In genomic region chr10:93326741-93327100, GRCm38 (mm10) we compare ENCODE assay signal across 11 mouse cellular contexts. TPM values are rescaled to one million over a fixed set of nuclear protein-coding genes. Genes with fewer than 3 reads are reported as not detected.
DNase-seq lines count a peak whose midpoint lies in the region; ATAC-seq and TF ChIP-seq lines count a peak whose summit lies in the region.
"Had no signal": no experiment of that assay in that cellular context is flagged by ENCODE, and none has a peak within 500 bp of the region (broad histone marks: within the 10 kb centered on the region; RNA-seq: fewer than 3 reads in every experiment).

No protein-coding gene starts in this region.

- H3K27me3 ChIP-seq in forebrain, embryonic 10.5 days (ENCODE audit: poor library complexity, severe bottlenecking), result no peaks in the 10 kb centered on the region
- H3K27me3 ChIP-seq in forebrain, embryonic 14.5 days (replicated peaks; ENCODE audit: control insufficient read depth, insufficient read depth, low read length), result no peaks in the 10 kb centered on the region
- H3K27me3 ChIP-seq in kidney, adult 2 months (replicated peaks; ENCODE audit: control insufficient read depth, insufficient read depth, low read length), result no peaks in the 10 kb centered on the region
- no peaks in the 10 kb centered on the region for H3K27me3 ChIP-seq in E14TG2a.4 (ENCODE audit: insufficient read depth, low read length)
- H3K27me3 ChIP-seq in liver, embryonic 13.5 days, result no peaks in the 10 kb centered on the region
- no peaks in the 10 kb centered on the region for H3K27me3 ChIP-seq in midbrain, postnatal 0 days (ENCODE audit: insufficient read depth, low read length)

- TF ChIP-seq POLR2A in kidney, adult 2 months (IDR thresholded peaks at IDR 0.05; ENCODE audit: low read depth, low read length), result no peak

- no peaks in the 10 kb centered on the region for H3K36me3 ChIP-seq in forebrain, embryonic 10.5 days (replicated peaks)
- H3K36me3 ChIP-seq in forebrain, embryonic 14.5 days (ENCODE audit: control insufficient read depth, insufficient read depth, low read length), result no peaks in the 10 kb centered on the region
- no peaks in the 10 kb centered on the region for H3K36me3 ChIP-seq in kidney, adult 2 months (ENCODE audit: control insufficient read depth, insufficient read depth, low read length)
- H3K36me3 ChIP-seq in E14TG2a.4 (ENCODE audit: insufficient read depth, low read length), result no peaks in the 10 kb centered on the region
- no peaks in the 10 kb centered on the region for H3K36me3 ChIP-seq in liver, embryonic 13.5 days
- H3K36me3 ChIP-seq in midbrain, postnatal 0 days (ENCODE audit: insufficient read depth, low read length), result no peaks in the 10 kb centered on the region

- DNase-seq in forebrain, embryonic 10.5 days (ENCODE audit: extremely low spot score, low spot score), result no peak
- no peak for DNase-seq in forebrain, embryonic 14.5 days (ENCODE audit: low spot score)
- no peak for DNase-seq in kidney, adult 2 months
- no peak for DNase-seq in kidney, postnatal 4 days
- DNase-seq in liver, embryonic 13.5 days, result no peak
- no peak for DNase-seq in adipocyte (ENCODE audit: low spot score)
- DNase-seq in midbrain, postnatal 0 days (ENCODE audit: low spot score), result no peak
- DNase-seq: kidney, postnatal 36 days; spleen, adult 18-20 months had no signal

- no peak for TF ChIP-seq CTCF in kidney, adult 2 months (conservative IDR thresholded peaks at IDR 0.05; ENCODE audit: insufficient read depth, insufficient read length, low read depth, low read length)
- no peak for TF ChIP-seq CTCF in E14TG2a.4 (conservative IDR thresholded peaks at IDR 0.05; ENCODE audit: low read length)
- TF ChIP-seq CTCF in midbrain, postnatal 0 days (IDR thresholded peaks at IDR 0.05), result no peak

- WGBS in forebrain, embryonic 10.5 days, result 90% methylated on average over 8 of the region's 8 CpGs
- WGBS in forebrain, embryonic 14.5 days, result 86% methylated on average over 8 of the region's 8 CpGs
- WGBS in kidney, adult 2 months, result 84% methylated on average over 8 of the region's 8 CpGs
- WGBS in liver, embryonic 13.5 days (ENCODE audit: insufficient replicate concordance), result 70% methylated on average over 8 of the region's 8 CpGs
- 93% methylated on average over 8 of the region's 8 CpGs for WGBS in midbrain, postnatal 0 days

- H3K9ac ChIP-seq in forebrain, embryonic 14.5 days (ENCODE audit: low read length), result no peak overlapping the region
- H3K9ac ChIP-seq in liver, embryonic 13.5 days, result no peak overlapping the region
- no peak overlapping the region for H3K9ac ChIP-seq in midbrain, postnatal 0 days (replicated peaks; ENCODE audit: low read length, poor library complexity, severe bottlenecking)

- H3K27ac ChIP-seq in forebrain, embryonic 10.5 days, result peak overlapping the region; percentile 53
- no peak overlapping the region for H3K27ac ChIP-seq in forebrain, embryonic 14.5 days (ENCODE audit: low read depth, low read length)
- 0 out of 2 replicates have a peak overlapping the region, but pooled peaks have one; percentile 6 for H3K27ac ChIP-seq in kidney, adult 2 months (ENCODE audit: insufficient read depth, low read depth, low read length)
- H3K27ac ChIP-seq in liver, embryonic 13.5 days, result 0 out of 2 replicates have a peak overlapping the region, but pooled peaks have one; percentile 9
- H3K27ac ChIP-seq in midbrain, postnatal 0 days (ENCODE audit: low read depth, low read length), result no peak overlapping the region

- no peaks in the 10 kb centered on the region for H3K9me3 ChIP-seq in forebrain, embryonic 10.5 days
- no peaks in the 10 kb centered on the region for H3K9me3 ChIP-seq in forebrain, embryonic 14.5 days (replicated peaks; ENCODE audit: control insufficient read depth, low read length)
- no peaks in the 10 kb centered on the region for H3K9me3 ChIP-seq in E14TG2a.4 (ENCODE audit: low read length)
- no peaks in the 10 kb centered on the region for H3K9me3 ChIP-seq in liver, embryonic 13.5 days (replicated peaks)
- H3K9me3 ChIP-seq in midbrain, postnatal 0 days (ENCODE audit: low read length), result no peaks in the 10 kb centered on the region

- H3K4me1 ChIP-seq in forebrain, embryonic 10.5 days, result peaks cover 15% of the 10 kb centered on the region
- no peaks in the 10 kb centered on the region for H3K4me1 ChIP-seq in forebrain, embryonic 14.5 days (ENCODE audit: control insufficient read depth, insufficient read depth, low read length)
- no peaks in the 10 kb centered on the region; the same call in 1 of the 2 replicates for H3K4me1 ChIP-seq in kidney, adult 2 months (ENCODE audit: control insufficient read depth, insufficient read depth, low read length)
- H3K4me1 ChIP-seq in E14TG2a.4 (replicated peaks; ENCODE audit: low read depth, low read length), result peaks cover 44% of the 10 kb centered on the region
- H3K4me1 ChIP-seq in liver, embryonic 13.5 days (replicated peaks), result peaks cover 24% of the 10 kb centered on the region
- no peaks in the 10 kb centered on the region for H3K4me1 ChIP-seq in midbrain, postnatal 0 days (ENCODE audit: insufficient read depth, low read length)

- no peak overlapping the region for H3K4me2 ChIP-seq in forebrain, embryonic 14.5 days (ENCODE audit: low read length)
- no peak overlapping the region for H3K4me2 ChIP-seq in liver, embryonic 13.5 days
- H3K4me2 ChIP-seq in midbrain, postnatal 0 days (ENCODE audit: low read depth, low read length, poor library complexity, severe bottlenecking), result no peak overlapping the region
- H3K4me2 ChIP-seq: midbrain, embryonic 11.5 days had no signal

- no peak for ATAC-seq in forebrain, embryonic 14.5 days
- no peak for ATAC-seq in liver, embryonic 13.5 days (ENCODE audit: low read depth)
- no peak for ATAC-seq in midbrain, postnatal 0 days (ENCODE audit: low FRiP score)

- no peak overlapping the region for H3K4me3 ChIP-seq in forebrain, embryonic 10.5 days
- H3K4me3 ChIP-seq in forebrain, embryonic 14.5 days (ENCODE audit: low read depth, low read length), result no peak overlapping the region
- H3K4me3 ChIP-seq in kidney, adult 2 months (ENCODE audit: insufficient read depth, low read depth, low read length), result no peak overlapping the region
- peak overlapping the region; percentile 26; the same call in 1 of the 2 replicates for H3K4me3 ChIP-seq in E14TG2a.4 (replicated peaks; ENCODE audit: low read length)
- no peak overlapping the region for H3K4me3 ChIP-seq in liver, embryonic 13.5 days (replicated peaks)
- no peak overlapping the region for H3K4me3 ChIP-seq in midbrain, postnatal 0 days (ENCODE audit: low read depth, low read length)

RNA-seq across cellular contexts. Expression of gene Elk3, which starts 15.8 kb away (rescaled TPM):
- 13.1 and 14.5 TPM in 2 replicates for polyA plus RNA-seq in forebrain, embryonic 10.5 days (2016; fragmentation: Nextera tagmentation; extraction: Ambion mirVana)
- 7.0 and 11.0 TPM in 2 replicates for polyA plus RNA-seq in forebrain, embryonic 14.5 days (2014; fragmentation: Nextera tagmentation; extraction: Ambion mirVana)
- 27.5 and 28.1 TPM in 2 replicates for polyA plus RNA-seq in kidney, adult 2 months (2012; rRNA removed)
- 4.2 and 4.7 TPM in 2 replicates for polyA plus RNA-seq in liver, embryonic 13.5 days (2015; fragmentation: Nextera tagmentation; extraction: Ambion mirVana)
- total RNA-seq in midbrain, postnatal 0 days (2014; rRNA removed), result 6.9 and 8.1 TPM in 2 replicates
- polyA plus RNA-seq in midbrain, postnatal 0 days (2015; fragmentation: Nextera tagmentation; extraction: Ambion mirVana), result 6.2 and 6.9 TPM in 2 replicates

Comparison
In these comparisons a context has a peak if more than half of its experiments do, and no peak if none do; other contexts are left out.
1. H3K27ac ChIP-seq: peak in forebrain, embryonic 10.5 days (single experiment), kidney, adult 2 months (single experiment) and liver, embryonic 13.5 days (single experiment); none in forebrain, embryonic 14.5 days (single experiment) and midbrain, postnatal 0 days (single experiment).